Mouse (Mus musculus) brain, embryonic 14.5 days (tissue): ENCODE measurements at regions not wholly inside any gene's neighbourhood (a gene's known extent, or its start where the extent isn't known, plus 50 kb on each side); places are given as distances from the start of the nearest gene placed in this dataset.

ENCODE experiments used
- DNase-seq: peaks from one replicate; pipeline ENCODE4 v3.0.0-alpha.2; 2011; ENCODE audit warnings: low read depth
- CTCF ChIP-seq: fragments of 200-500 bp; IDR thresholded peaks from 2 replicates; pipeline ENCODE4 v1.5.1; 2012; ENCODE audit warnings: inconsistent platforms, mild to moderate bottlenecking, moderate library complexity, borderline replicate concordance; ENCODE audit not compliant: insufficient read depth, insufficient read length; ENCODE audit errors: extremely low read depth
- POLR2A ChIP-seq: fragments of 200-500 bp; IDR thresholded peaks from 2 replicates; pipeline ENCODE4 v1.6.1; 2012; ENCODE audit warnings: mild to moderate bottlenecking, inconsistent platforms, borderline replicate concordance; ENCODE audit not compliant: poor library complexity, insufficient read depth, insufficient read length, severe bottlenecking; ENCODE audit errors: extremely low read depth

GRCm38 (mm10) chr14:76836926-76837516 lies 199.6 kb upstream of the Ccdc122 start:
- TF ChIP-seq CTCF, result no peak
- TF ChIP-seq POLR2A, result no peak
- peak; percentile 49 for DNase-seq

DNA sequence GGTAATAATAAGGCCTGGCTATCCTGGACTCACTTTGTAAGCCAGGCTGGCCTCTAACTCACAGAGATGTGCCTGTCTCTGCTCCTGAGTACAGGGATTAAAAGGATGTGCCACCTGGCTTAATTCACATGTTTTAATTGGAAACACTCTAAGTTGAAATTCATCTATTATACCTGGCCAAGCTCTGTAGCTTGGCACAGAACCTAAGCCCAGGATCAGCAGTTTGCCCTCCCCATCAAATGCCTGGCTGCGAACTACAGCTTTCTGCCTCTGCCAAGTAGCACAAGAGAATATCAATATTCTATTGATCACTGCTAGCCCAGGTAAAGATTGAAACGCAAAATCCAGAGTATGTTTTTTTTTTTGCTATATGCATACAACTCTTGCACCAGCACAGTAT lies 200.3 kb upstream of the Ccdc122 start:
- DNase-seq, result no peak
- no peak for TF ChIP-seq POLR2A
- TF ChIP-seq CTCF, result no peak

- no peak for DNase-seq
- no peak for TF ChIP-seq CTCF
- no peak for TF ChIP-seq POLR2A
Observed at GRCm38 (mm10) chr14:76834084-76834483, 202.5 kb upstream of the Ccdc122 start.

GRCm38 (mm10) chr14:76829161-76829510 lies 207.4 kb upstream of the Ccdc122 start:
- no peak for TF ChIP-seq CTCF
- TF ChIP-seq POLR2A, result no peak
- no peak for DNase-seq

DNA sequence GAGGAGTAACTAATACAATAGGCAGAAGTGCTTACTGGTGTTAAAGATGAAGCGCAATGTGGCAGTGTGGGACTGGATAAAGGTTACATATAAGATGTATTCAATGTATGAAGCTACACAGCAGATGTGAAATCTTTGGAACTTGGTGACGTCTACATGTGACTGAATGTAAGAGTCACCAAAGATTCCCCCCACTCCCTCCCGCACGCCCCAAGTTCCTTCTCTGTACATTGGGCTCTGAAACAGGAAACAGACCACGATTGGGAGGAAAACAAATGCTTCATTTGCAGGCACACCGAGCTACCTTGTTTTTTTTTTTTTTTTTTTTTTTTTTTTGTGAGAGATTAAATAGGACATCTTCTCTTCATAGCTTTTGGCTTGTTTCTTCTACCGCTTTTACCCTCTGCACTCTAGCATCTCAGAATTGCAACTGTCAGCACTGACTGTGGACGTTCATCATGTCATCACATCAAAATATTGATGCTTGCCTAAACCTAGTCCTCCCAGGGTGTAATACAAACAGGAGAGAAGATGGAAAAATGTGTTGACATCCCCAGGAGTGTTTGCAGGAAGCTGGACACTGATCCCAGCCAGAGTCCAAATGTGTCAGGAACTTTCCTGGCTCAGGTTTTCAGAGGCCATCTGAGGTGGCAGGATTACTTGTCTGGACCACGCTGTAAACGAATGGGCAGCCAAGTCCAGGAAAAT lies 208.0 kb upstream of the Ccdc122 start:
- TF ChIP-seq POLR2A (no peak), CTCF (no peak)
- DNase-seq, result no peak

DNA sequence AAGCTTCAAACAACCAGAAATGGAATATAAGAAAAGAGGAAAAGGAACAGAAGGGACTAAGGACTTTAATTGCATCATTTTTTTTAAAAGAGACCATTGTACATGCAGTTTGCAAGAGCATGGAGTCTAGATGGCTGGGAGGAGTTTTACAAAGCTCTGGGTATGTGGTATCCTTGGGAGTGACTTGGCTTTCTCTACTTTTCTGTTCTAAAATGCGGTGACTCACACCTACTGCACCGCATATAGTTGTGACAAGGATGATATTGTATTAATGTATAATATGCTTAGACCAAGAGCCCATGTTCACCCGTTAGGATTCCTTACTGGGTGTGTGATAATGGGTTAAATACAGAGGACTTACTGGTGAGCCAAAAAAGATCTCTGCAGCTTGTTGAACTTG lies 212.5 kb upstream of the Ccdc122 start:
- DNase-seq, result no peak

GRCm38 (mm10) chr14:76822766-76823325 lies 213.7 kb upstream of the Ccdc122 start:
- no peak for DNase-seq
- TF ChIP-seq CTCF (no peak), POLR2A (no peak)

More for the DNA sequence above, 212.5 kb upstream of the Ccdc122 start:
- TF ChIP-seq POLR2A (no peak), CTCF (no peak)

GRCm38 (mm10) chr14:76821892-76822291 lies 214.7 kb upstream of the Ccdc122 start:
- no peak for TF ChIP-seq CTCF
- DNase-seq, result no peak

DNA sequence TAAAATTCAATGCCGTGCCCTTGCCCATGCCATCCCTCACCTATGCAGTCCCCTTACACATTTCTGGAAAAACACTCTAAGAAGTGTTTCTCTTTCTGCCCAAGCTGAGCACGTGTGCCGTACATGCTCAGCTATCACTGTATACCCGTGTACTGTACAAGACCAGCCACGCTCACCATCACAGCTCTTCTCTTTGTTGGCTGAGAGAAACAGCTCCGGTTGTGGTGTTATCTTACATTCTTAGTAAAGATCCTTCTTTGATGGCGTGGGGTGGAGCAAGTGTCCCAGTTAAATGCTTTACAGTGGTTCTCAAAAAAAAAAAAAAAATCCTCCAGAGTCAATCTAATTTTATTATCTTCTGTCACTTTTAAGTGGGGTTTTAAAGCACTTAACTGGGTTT lies 215.1 kb upstream of the Ccdc122 start:
- no peak for DNase-seq
- TF ChIP-seq CTCF, result no peak
- TF ChIP-seq POLR2A, result no peak

DNA sequence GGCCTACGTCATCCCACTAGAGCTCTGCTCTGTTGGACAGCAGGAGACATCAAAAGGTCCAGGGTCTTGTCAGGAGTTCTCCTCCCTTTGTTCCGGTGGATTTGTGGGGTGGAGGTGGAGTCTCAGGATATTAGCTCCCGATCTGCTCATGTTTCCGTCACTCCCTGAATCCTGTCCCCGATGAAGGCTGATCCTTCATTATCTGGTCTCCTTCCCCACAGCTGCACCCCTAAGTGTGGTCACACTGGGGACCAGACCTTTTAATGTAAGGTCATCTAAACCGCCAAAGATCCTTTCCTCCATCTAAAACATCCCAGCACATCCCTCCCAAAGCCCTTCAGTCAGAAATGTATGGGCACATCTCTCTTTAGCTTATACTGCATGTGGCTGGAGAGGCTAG lies 215.6 kb upstream of the Ccdc122 start:
- DNase-seq, result no peak
- no peak for TF ChIP-seq CTCF
- no peak for TF ChIP-seq POLR2A

- DNase-seq, result peak; percentile 81
- TF ChIP-seq CTCF, result no peak
- no peak for TF ChIP-seq POLR2A
Observed at GRCm38 (mm10) chr14:76819690-76820089, 216.9 kb upstream of the Ccdc122 start.
